Mouse (Mus musculus): ENCODE measurements around the gene Elp4. TPM values are rescaled to one million over a fixed set of nuclear protein-coding genes. Genes with fewer than 3 reads are reported as not detected.

Elp4 gene
- 10 to 100 TPM; 13.5 to 23.1 (median 16.5) TPM for total RNA-seq (2022)

GRCm38 (mm10) chr2:105903896-105904756 is at the start of gene Elp4, which contains the start of gene Immp1l:
Gene Elp4 (minus strand): TSS chr2:105904564.
Gene Immp1l (plus strand): TSS chr2:105904638.
- DNase-seq = peak; percentile 97

GRCm38 (mm10) chr2:105953862-105954261 is 49.5 kb upstream of the Elp4 start:
- DNase-seq = no peak

GRCm38 (mm10) chr2:105951350-105951940 is 47.1 kb upstream of the Elp4 start:
- DNase-seq = no peak

- no peak for DNase-seq
These were observed 45.8 kb upstream of the Elp4 start for GRCm38 (mm10) chr2:105950131-105950530.

GRCm38 (mm10) chr2:105917623-105918346 is 13.4 kb upstream of the Elp4 start:
- DNase-seq = no peak

GRCm38 (mm10) chr2:105916671-105917070 is 12.3 kb upstream of the Elp4 start:
- DNase-seq = no peak

- no peak for DNase-seq
These were observed 9.4 kb upstream of the Elp4 start for GRCm38 (mm10) chr2:105913655-105914366.

GRCm38 (mm10) chr2:105910611-105911010 is 6.2 kb upstream of the Elp4 start:
- DNase-seq = no peak

- DNase-seq = no peak
These were observed 4.0 kb upstream of the Elp4 start for GRCm38 (mm10) chr2:105908351-105908750.

GRCm38 (mm10) chr2:105904757-105905146 is 388 bp upstream of the Elp4 start:
- no peak for DNase-seq

GRCm38 (mm10) chr2:105890816-105891215 is 13.5 kb downstream of the Elp4 start:
- DNase-seq = no peak

- DNase-seq = no peak
These were observed 31.0 kb downstream of the Elp4 start for GRCm38 (mm10) chr2:105873403-105873802.

- peak; percentile 13 for DNase-seq
These were observed 49.6 kb downstream of the Elp4 start for GRCm38 (mm10) chr2:105854740-105855139.

- DNase-seq = no peak
These were observed 51.4 kb downstream of the Elp4 start for GRCm38 (mm10) chr2:105852971-105853370.

GRCm38 (mm10) chr2:105851714-105852293 is 52.6 kb downstream of the Elp4 start:
- no peak for DNase-seq

- DNase-seq = peak; percentile 27
These were observed 61.2 kb downstream of the Elp4 start for GRCm38 (mm10) chr2:105843151-105843550.

GRCm38 (mm10) chr2:105817965-105818364 is 86.4 kb downstream of the Elp4 start:
- no peak for DNase-seq

GRCm38 (mm10) chr2:105815170-105815569 is 89.2 kb downstream of the Elp4 start:
- no peak for DNase-seq

GRCm38 (mm10) chr2:105813041-105813440 is 91.3 kb downstream of the Elp4 start:
- DNase-seq = no peak

- no peak for DNase-seq
These were observed 94.1 kb downstream of the Elp4 start for GRCm38 (mm10) chr2:105810286-105810685.

- DNase-seq = no peak
These were observed 97.8 kb downstream of the Elp4 start for GRCm38 (mm10) chr2:105806571-105806970.

GRCm38 (mm10) chr2:105806047-105806446 is 98.3 kb downstream of the Elp4 start:
- no peak for DNase-seq
